Mouse (Mus musculus): ENCODE results near the gene Zmynd8. TPM values are rescaled to one million over a fixed set of nuclear protein-coding genes. Genes with fewer than 3 reads are reported as not detected.

Gene Zmynd8
- polyA plus RNA-seq, 1 experiment from 2014 or later: 93.3 TPM

- H3K4me1 ChIP-seq: peaks cover 69% of the 10 kb centered on the region
- no peaks in the 10 kb centered on the region for H3K36me3 ChIP-seq (replicated peaks)
- WGBS: 75% methylated on average over 26 of the region's 26 CpGs
- 0 out of 2 replicates have a peak overlapping the region, but pooled peaks have one; percentile 14 for H3K27ac ChIP-seq
- H3K4me3 ChIP-seq: no peak overlapping the region
- H3K27me3 ChIP-seq (replicated peaks): no peaks in the 10 kb centered on the region
- no peaks in the 10 kb centered on the region for H3K9me3 ChIP-seq
- no peak overlapping the region for H3K4me2 ChIP-seq
- peak; percentile 45; the same call in 1 of the 2 replicates for ATAC-seq (replicated peaks)
- no peak overlapping the region for H3K9ac ChIP-seq
Measured at GRCm38 (mm10) chr2:165861683-165862594, 36.9 kb downstream of the Zmynd8 start.

- no peaks in the 10 kb centered on the region for H3K27me3 ChIP-seq (replicated peaks)
- no peak for ATAC-seq (replicated peaks)
- 93% methylated on average over 20 of the region's 20 CpGs for WGBS
- H3K4me1 ChIP-seq: peaks cover 69% of the 10 kb centered on the region
- H3K36me3 ChIP-seq (replicated peaks): no peaks in the 10 kb centered on the region
- no peak overlapping the region for H3K4me3 ChIP-seq
- H3K4me2 ChIP-seq: no peak overlapping the region
- no peak overlapping the region for H3K27ac ChIP-seq
- H3K9ac ChIP-seq: no peak overlapping the region
- H3K9me3 ChIP-seq: no peaks in the 10 kb centered on the region
Measured at GRCm38 (mm10) chr2:165860962-165861682, 37.7 kb downstream of the Zmynd8 start.

- 96% methylated on average over 6 of the region's 6 CpGs for WGBS
- Histone ChIP-seq H3K4me2 (no peak overlapping the region), H3K4me3 (no peak overlapping the region), H3K27me3 (replicated peaks) (no peaks in the 10 kb centered on the region), H3K9me3 (no peaks in the 10 kb centered on the region), H3K36me3 (replicated peaks) (no peaks in the 10 kb centered on the region), H3K27ac (no peak overlapping the region), H3K9ac (no peak overlapping the region), H3K4me1 (peaks cover 72% of the 10 kb centered on the region)
- no peak for ATAC-seq (replicated peaks)
Measured at GRCm38 (mm10) chr2:165860447-165860846, 38.4 kb downstream of the Zmynd8 start.

- Histone ChIP-seq H3K4me3 (no peak overlapping the region), H3K27me3 (replicated peaks) (no peaks in the 10 kb centered on the region), H3K9me3 (no peaks in the 10 kb centered on the region), H3K27ac (peak overlapping the region; percentile 87), H3K36me3 (replicated peaks) (no peaks in the 10 kb centered on the region), H3K9ac (peak overlapping the region; percentile 33; the same call in 1 of the 2 replicates), H3K4me1 (peaks cover 73% of the 10 kb centered on the region), H3K4me2 (peak overlapping the region; percentile 45)
- ATAC-seq (replicated peaks): no peak
- WGBS: 9% methylated on average over 12 of the region's 12 CpGs
Measured at GRCm38 (mm10) chr2:165858453-165859384, 40.1 kb downstream of the Zmynd8 start.

- Histone ChIP-seq H3K4me3 (peak overlapping the region; percentile 12), H3K4me2 (peak overlapping the region; percentile 45), H3K9me3 (no peaks in the 10 kb centered on the region), H3K27me3 (replicated peaks) (no peaks in the 10 kb centered on the region), H3K9ac (peak overlapping the region; percentile 33), H3K36me3 (replicated peaks) (no peaks in the 10 kb centered on the region), H3K4me1 (peaks cover 68% of the 10 kb centered on the region), H3K27ac (peak overlapping the region; percentile 87)
- peak; percentile 40 for ATAC-seq (replicated peaks)
- 3% methylated on average over 22 of the region's 22 CpGs for WGBS
Measured at GRCm38 (mm10) chr2:165857841-165858426, 40.9 kb downstream of the Zmynd8 start.

GRCm38 (mm10) chr2:165857395-165857831, 41.4 kb downstream of the Zmynd8 start:
- H3K9me3 ChIP-seq: no peaks in the 10 kb centered on the region
- no peak for ATAC-seq (replicated peaks)
- peak overlapping the region; percentile 33; the same call in 1 of the 2 replicates for H3K9ac ChIP-seq
- no peaks in the 10 kb centered on the region for H3K36me3 ChIP-seq (replicated peaks)
- H3K4me2 ChIP-seq: peak overlapping the region; percentile 45
- peaks cover 70% of the 10 kb centered on the region for H3K4me1 ChIP-seq
- no peak overlapping the region for H3K4me3 ChIP-seq
- H3K27me3 ChIP-seq (replicated peaks): no peaks in the 10 kb centered on the region
- WGBS: 7% methylated on average over 4 of the region's 4 CpGs
- peak overlapping the region; percentile 87 for H3K27ac ChIP-seq

- Histone ChIP-seq H3K27ac (peak overlapping the region; percentile 87; the same call in 1 of the 2 replicates), H3K9me3 (no peaks in the 10 kb centered on the region), H3K4me1 (peaks cover 69% of the 10 kb centered on the region), H3K9ac (no peak overlapping the region), H3K36me3 (replicated peaks) (no peaks in the 10 kb centered on the region), H3K27me3 (replicated peaks) (no peaks in the 10 kb centered on the region), H3K4me2 (no peak overlapping the region), H3K4me3 (no peak overlapping the region)
- ATAC-seq (replicated peaks): no peak
- 73% methylated on average over 7 of the region's 7 CpGs for WGBS
Measured at GRCm38 (mm10) chr2:165856611-165857200, 42.1 kb downstream of the Zmynd8 start.

GRCm38 (mm10) chr2:165855641-165856301, 43.0 kb downstream of the Zmynd8 start:
- no peaks in the 10 kb centered on the region for H3K36me3 ChIP-seq (replicated peaks)
- no peak overlapping the region for H3K4me2 ChIP-seq
- H3K9me3 ChIP-seq: no peaks in the 10 kb centered on the region
- no peak overlapping the region for H3K4me3 ChIP-seq
- ATAC-seq (replicated peaks): no peak
- H3K27ac ChIP-seq: peak overlapping the region; percentile 43; the same call in 1 of the 2 replicates
- H3K4me1 ChIP-seq: peaks cover 77% of the 10 kb centered on the region
- H3K9ac ChIP-seq: no peak overlapping the region
- no peaks in the 10 kb centered on the region for H3K27me3 ChIP-seq (replicated peaks)
- 57% methylated on average over 6 of the region's 6 CpGs for WGBS

GRCm38 (mm10) chr2:165854207-165854968, 44.4 kb downstream of the Zmynd8 start:
- no peaks in the 10 kb centered on the region for H3K36me3 ChIP-seq (replicated peaks)
- H3K27ac ChIP-seq: no peak overlapping the region; the same call in 1 of the 2 replicates
- H3K4me2 ChIP-seq: no peak overlapping the region
- H3K4me1 ChIP-seq: peaks cover 76% of the 10 kb centered on the region
- no peaks in the 10 kb centered on the region for H3K27me3 ChIP-seq (replicated peaks)
- WGBS: 52% methylated on average over 16 of the region's 16 CpGs
- H3K9me3 ChIP-seq: no peaks in the 10 kb centered on the region
- H3K9ac ChIP-seq: no peak overlapping the region
- no peak for ATAC-seq (replicated peaks)
- H3K4me3 ChIP-seq: no peak overlapping the region

- Histone ChIP-seq H3K27me3 (replicated peaks) (no peaks in the 10 kb centered on the region), H3K9me3 (no peaks in the 10 kb centered on the region), H3K4me1 (peaks cover 76% of the 10 kb centered on the region), H3K9ac (no peak overlapping the region), H3K36me3 (replicated peaks) (no peaks in the 10 kb centered on the region), H3K4me2 (no peak overlapping the region), H3K27ac (no peak overlapping the region), H3K4me3 (no peak overlapping the region)
- 87% methylated on average over 9 of the region's 9 CpGs for WGBS
- ATAC-seq (replicated peaks): no peak
Measured at GRCm38 (mm10) chr2:165852896-165853633, 45.8 kb downstream of the Zmynd8 start.

All from midbrain, embryonic 15.5 days (tissue).